Mouse (Mus musculus) testis, postnatal 14 days (tissue): Measurements from ENCODE around the gene Agap2.

Experiments
- DNase-seq: peaks from one replicate; pipeline ENCODE4 v3.0.0; 2021; ENCODE audit warnings: low spot score

Gene Agap2

DNA sequence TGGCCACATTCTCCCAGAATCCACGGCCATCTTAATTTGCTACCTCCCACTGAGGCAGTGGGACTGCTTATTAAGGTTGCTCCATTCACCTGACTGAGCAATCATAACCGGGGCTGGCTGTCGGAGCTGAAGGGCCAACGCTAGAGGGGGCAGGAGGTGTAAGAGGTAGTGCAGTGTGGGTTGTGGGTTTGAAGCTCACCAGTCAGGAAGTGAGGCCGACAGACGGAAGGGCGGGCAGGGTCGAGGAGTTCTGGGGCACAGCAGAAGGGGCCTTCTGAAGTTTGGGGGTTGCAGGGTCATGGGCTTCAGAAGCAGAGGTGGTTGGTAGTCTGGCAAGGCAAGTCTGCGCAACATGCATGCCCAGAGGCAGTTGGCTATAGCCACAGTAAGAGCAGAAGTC lies at the start of gene Agap2:
Gene Agap2, plus strand, starts transcription at position 205 of the 400 bp plus-strand sequence.
- no peak for DNase-seq

DNA sequence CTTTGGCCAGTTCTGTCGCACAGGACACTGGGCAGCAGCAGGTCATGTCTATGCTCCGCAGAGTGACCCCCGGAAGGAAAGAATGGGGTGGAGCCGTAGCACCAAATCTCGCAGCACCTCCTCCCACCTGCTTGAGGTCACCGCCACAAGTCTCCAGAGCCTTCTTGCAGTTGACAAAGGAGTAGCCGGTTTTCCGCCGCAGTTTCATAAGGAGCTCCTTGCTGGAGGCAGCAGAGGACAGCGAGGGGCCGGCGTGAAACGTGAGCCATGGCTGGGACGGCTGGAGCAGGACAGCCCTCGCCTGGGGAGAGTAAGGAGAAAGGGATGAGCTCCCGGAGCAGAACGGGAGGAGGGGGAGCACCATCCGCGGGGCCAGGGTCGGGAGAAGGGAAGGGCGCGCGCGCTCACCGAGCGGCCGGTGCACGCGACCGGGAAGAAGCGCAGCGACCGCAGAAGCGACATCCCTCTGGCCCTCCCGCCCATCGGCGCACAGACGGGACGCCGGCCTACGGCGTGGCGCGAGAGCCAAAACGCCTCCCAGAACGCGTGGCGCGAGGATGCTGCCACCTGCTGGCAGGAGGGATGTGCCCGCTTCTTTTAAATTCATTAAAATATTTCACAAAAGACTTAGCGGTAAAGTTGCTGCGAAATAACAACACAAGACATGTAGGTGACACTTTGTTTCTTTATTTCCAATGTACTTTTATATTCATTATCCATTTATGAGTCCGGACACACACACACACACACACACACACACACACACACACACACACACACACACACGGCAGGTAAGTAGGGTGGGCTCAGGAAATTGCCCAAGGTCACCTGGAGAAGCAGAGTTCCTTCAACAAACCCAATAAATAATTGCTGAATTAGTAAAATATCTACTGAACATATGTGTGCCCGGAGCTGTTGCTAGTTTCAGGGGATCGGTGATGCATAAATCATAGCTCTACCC lies 44.5 kb upstream of the Agap2 start, which contains the start of gene Tsfm:
Gene Tsfm, minus strand, starts transcription at position 505 of the 961 bp plus-strand sequence.
- peak; percentile 88 for DNase-seq

DNA sequence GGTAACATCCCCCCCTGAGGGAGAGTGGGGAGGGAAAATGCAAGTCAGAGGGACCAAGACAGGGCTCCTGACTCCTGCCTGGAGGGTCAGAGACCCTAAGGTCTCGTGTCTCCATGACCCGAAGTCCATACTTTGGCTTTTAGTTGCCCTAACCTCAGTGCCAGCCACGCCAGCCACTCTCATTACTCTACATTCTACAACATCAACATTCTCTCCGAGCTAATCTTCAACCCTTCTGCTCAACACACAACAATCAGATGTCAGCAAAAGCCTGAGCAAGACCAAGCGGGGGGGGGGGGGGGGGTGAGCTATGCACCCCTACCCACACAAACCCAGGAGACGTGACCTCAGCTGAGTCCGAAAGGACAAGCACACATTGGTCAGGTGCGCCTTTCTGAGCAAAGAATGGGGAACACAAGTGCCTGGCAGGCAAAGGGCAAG lies 41.8 kb upstream of the Agap2 start:
- DNase-seq = no peak

DNA sequence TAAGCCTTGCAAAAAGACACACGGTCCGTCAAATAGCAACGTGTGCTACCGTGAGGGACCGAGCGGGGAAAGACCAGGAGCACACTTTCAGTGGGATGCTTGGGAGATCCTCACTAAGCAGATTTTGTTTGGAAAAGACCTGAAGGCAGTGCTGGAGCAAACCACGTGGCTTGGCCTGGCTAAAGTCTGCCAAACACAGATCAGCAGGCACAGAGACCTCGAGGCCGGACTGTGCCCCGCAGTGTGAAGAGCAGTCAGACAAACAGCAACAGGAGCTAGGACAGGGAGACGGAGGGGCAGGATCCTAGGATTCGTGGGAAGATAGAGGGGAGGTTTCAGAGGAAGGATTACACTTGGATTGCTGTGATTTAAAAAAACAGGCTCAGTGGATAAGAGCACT lies 38.8 kb upstream of the Agap2 start:
- no peak for DNase-seq

DNA sequence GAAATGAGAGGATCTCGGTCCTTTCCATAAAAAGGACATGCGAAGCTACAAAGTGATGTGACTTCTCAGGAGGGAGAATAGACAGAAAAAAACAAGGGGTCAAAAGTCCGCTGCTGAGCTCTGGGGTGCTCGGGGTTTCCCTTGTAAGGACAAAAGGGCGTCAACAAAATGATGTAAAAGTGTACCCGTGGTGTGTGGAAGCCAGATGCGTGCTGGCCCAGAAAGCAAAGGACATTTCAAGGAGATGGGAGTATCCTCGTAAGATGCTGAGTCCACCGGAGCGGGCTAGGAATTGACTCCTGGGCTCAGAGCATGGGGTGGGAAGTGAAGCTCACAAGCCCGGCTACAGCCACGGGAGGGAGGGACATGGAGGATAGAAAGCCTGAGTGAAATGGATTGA lies 37.4 kb upstream of the Agap2 start:
- no peak for DNase-seq

DNA sequence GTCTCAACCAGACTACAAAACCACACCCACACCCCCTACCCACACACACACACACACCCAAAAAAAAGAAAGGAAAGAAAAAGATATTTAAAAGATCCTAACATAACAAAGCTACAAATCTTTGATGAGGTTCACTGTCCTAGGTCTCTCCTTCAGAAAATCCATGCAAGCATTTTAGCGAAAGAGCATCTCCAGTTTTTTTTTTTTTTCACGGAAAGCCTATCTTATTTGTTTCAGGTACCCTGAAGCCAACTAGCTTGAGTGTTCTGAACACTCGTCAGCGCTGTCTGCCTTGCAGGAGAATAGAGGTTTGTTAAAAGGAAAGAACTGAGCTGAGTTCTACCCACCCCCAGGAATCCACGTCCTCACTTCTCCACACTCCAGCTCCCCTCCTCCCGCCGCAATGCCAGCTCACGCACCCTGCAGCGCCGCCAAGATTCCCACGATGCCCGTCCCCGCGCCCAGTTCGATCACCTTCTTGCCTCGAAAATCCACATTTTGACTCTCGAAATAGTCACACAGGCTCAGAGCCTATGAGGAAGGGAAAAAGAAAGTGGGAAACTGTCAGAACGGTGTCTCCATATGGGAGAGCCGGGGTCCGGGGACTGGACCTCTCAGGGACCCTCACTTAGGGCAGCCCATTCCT lies 34.4 kb upstream of the Agap2 start:
- DNase-seq = no peak

DNA sequence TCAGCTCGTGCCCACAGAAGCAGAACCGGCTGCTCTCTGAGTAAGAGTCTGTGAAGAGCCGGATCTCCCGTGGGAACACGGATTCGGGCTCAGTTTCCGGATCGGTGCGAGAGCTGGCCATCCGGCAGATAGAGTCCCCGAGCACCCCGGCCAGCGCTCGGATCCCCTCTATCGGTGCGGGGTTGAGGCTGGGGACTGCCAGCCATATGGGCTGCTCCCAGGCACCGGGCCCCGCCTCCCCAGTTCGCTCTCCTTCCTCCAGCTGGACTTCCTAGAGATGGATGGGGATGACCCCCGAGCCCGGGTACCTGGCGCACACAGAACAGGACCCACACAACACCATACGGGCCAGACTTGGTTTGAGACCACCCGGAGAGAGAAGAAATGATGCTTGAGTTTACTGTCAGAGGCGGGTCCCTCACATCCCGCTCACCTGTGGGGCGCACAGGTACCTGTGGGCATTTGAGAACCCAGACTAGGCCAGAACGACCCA lies 33.8 kb upstream of the Agap2 start, which contains the start of the genes Mettl1 and Eef1akmt3:
Gene Mettl1, plus strand, starts transcription at position 141 of the 493 bp plus-strand sequence.
Gene Eef1akmt3, minus strand, starts transcription at position 240 of the 493 bp plus-strand sequence.
- peak; percentile 51 for DNase-seq

DNA sequence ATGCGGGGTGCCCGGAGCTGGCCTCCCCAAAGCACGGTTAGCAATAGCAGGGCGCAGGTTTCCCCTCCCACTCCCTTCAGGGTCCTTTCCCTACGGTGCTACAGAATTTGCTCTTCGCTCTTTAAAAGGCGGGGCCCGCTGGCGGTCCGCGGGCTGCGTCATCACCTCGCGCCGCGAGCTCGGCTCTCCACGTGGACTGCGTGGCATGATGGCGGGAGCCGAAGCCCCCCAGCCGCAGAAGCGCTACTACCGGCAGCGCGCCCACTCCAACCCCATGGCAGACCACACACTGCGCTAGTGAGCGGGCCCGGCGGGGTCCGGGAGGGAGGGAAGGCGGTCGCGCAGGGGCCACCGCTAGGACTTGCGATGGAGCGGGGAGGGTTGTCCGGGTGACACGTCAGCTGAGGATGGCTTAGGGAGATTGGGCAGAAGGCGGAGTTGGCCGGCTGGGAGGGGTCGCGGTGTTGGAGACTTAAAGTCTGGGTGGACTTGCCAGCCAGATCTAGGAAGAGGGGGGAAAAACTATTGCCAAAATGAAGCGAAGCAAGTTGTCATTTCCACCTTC lies 33.2 kb upstream of the Agap2 start:
- peak; percentile 90 for DNase-seq

DNA sequence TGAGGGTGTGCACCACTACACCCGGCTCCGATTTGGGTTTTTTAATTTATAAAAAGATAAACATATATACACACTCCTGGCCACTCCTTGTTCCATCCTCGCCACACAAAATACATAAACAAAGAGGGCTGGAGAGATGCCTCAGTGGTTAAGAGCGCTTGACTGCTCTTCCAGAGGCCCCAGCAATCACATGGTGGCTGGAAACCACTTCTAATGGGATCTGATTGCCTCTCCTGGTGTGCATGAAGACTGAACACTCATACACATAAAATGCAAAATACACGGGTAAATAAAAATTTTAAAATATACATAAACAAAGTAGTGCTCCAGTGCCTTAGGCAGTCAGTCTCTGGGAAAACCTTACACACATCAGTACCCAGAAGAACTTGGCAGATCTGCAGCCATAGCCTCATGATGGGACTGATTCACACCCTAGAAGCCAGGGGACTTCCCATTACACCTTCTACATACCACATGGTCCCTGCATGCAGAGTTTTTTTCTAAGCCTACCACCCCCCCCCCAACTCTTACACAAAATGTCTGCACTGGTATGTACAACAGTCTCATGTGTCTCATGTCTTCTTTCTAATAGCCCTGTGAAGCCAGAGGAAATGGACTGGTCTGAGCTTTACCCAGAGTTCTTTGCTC lies 32.5 kb upstream of the Agap2 start:
- DNase-seq = no peak

DNA sequence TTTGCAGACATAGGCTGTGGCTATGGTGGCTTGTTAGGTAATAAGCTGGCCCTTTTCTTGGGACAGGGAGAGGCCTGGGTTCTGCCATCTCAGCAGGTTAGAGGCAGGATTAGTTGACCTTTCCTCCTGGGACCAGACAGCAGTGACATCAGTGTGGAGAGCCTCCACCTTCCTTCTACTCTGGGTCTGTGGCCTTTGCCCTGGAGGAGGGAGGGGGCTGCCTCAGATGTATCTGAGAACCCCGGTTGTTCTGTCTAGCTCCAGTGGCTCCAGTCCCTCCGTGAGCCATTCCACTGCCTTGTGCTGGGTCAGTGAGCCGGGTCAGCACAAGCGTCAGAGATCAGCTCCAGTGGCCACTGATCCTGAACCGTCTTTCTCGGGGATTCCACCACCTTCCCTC lies 31.9 kb upstream of the Agap2 start:
- no peak for DNase-seq

DNA sequence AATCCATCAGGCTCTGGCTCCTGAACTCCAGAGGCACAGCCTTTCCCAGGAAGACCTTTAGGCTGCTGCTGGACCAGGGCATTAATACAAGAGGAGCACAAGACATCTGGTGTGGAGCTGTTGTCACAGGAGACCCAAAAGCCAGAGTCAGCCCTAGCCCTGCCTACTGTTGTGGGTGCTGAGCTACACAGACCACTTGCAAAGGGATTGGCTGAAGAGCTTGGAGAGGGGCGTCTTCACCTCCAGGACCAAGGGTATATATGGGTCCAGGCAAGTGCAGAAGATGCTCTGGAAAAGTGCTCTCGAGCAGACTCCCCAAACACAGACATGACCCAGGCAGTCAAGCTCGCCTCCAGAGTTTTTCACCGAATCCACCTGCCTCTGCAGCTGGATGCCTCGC lies 27.1 kb upstream of the Agap2 start, which contains the start of gene Cyp27b1:
Gene Cyp27b1, plus strand, starts transcription at position 297 of the 400 bp plus-strand sequence.
- DNase-seq = no peak

DNA sequence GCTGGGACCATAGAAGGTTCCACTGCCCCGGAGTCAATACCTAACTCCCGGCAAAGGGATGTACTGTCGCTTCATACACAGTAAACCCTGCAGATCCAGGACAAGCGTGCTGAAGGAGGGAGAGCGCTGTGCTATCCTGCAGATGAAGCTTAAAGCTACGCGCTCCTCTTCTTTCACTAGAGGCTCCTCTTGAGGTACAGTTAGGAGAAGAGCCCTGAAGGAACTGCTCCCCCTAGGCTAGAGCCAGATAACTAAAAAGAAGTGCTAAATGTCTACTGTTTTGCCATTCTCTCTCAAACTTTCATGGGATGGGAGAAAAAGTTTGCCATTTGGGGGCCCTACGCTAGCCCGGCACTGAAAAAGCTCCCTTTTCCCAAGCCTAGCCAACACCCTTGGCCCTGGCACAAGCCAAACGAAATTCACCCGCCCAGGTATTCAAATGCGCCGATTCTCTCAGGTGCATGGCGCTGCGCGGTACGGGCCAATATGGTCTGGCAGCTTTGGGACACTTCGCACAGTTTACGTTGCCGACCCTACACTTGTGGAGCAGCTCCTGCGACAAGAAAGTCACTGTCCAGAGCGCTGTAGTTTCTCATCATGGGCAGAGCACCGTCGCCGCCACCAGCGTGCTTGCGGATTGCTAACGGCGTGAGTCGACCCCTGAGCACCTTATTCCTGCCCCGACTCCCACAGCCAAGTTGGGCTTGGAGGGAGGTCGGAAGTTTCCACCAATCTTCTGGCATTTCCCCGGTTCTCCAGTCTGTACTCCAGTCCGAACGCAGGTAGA lies 26.3 kb upstream of the Agap2 start:
- DNase-seq = no peak

DNA sequence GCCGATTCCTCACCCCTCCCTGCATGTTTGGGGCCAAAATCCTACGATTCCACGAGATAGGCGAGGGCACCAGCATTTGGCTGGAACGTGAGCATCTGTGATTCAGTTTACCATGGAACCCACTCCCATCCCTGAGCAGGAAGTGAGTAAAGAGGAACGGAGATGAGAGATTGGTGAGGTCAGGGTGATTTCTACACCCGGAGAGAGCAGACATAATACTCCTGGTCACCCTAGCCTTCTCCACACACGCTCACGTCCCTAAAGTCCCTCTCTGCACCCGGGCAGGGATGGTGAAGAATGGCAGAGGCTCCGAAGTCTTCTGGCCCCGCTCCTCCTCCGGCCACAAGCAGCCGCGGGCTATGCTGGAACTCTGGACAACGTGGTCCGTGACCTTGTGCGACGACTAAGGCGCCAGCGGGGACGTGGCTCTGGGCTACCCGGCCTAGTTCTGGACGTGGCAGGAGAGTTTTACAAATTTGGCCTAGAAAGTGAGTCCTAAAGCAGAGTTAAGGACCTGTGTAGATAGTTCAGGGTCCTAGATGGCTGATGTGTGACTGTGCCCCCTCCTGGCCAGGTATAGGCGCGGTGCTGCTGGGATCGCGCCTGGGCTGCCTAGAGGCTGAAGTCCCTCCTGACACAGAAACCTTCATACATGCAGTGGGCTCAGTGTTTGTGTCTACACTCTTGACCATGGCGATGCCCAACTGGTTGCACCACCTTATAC lies 25.5 kb upstream of the Agap2 start:
- DNase-seq = no peak

DNA sequence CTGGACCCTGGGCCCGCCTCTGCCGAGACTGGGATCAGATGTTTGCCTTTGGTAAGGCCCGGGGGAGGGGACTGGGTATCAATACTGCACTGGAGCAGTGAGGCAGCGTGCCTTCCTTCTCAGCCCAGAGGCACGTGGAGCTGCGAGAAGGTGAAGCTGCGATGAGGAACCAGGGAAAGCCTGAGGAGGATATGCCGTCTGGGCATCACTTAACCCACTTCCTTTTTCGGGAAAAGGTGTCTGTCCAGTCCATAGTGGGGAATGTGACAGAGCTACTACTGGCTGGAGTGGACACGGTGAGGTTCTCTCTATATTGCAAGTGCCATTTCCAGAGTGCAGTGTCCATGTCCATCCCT lies 25.0 kb upstream of the Agap2 start:
- DNase-seq = no peak

DNA sequence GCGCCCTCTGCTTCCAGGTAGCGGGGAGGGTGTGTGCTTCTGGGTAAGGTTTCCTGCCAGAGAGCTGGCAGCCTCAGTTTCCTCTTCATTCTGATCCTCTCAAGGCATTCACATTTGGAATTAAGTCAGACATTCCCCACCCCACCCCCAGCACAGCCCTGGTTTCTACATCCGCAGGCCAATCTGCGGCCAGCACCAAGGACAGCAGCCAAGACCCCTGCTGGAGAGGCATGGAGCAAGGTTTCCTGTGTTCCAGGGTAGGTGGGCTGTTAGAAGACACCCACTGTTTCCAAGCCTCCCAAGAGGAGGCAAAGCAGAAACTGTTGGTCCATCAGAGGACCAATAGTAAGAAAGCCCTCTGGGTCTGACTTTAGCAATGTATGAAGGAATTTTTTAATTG lies 20.4 kb upstream of the Agap2 start:
- DNase-seq = no peak

DNA sequence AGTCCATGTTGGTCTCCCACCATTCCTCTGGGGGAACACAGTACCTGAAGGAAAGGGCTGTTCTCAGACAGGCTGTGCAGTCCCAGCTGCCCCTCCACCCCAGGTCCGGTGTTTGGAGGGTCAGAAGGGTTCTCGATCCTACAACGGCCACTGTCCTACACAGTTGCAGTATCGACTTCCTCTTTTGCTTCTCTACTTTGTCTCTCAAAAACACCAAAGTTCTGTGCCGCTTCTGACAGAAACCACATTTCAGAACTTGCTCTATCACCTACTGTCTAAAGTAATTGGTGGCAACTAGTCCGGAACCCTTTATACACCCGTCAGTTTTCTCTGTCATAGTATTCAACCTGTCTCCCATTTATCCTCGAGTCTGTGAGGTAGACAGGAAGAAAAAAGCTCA lies 19.7 kb upstream of the Agap2 start:
- no peak for DNase-seq

DNA sequence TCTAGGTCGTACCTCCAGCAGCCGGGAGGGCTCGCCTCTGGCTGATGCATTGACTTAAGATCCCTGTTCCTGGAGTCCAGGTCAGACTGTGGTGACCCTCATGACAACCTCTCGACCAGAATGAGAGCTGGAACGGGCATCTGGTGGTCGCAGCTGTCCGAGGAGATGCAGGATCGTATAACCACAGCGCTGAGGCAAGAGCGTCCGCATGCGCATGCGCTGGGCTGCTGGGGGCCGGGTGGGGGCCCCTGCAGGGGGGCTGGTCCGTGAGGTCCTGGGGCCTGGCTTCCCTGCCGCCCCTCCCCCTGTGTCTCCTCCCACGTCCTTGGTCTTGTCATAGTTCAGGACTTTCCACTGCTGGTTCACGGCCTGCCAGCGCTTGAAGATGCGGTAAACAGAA lies 18.6 kb upstream of the Agap2 start:
- no peak for DNase-seq

DNA sequence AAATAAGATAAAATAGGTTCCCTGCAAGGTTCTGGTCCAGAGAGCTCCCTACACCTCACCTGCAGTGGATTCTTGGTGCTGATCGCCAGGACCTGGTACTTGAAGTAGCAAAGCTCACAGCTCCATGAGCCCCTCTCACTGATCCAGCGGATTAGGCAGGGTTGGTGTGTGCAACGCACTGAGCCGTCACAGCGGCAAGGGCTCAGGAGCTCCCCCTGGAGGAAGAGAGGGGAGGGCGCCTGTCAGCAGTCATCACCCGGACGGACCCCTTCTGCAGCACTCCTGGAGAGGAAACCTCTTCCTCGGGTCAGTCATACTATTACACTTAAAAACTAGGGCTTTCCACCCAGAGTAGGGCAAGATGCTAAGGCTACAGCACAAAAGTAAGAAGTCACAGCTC lies 16.9 kb upstream of the Agap2 start:
- peak; percentile 68 for DNase-seq

DNA sequence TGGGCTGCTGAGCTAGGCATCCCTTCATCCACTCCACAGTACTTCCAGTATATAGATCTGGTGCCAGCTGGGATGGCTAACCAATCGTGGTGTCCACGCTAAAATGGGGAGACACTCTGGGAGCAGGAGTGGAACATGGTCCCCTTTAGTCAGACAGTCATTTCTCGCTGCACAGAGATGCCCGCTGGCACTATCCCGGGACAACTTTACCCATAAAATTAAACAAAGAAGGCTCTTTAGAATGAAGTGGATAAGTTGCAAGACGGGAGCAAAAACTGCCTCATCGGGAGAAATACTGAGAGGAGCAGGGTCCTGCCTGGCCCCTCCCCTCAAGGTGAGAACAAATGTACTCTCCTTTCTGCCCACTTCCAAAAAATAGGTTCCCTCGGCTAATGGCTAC lies 16.4 kb upstream of the Agap2 start:
- DNase-seq = no peak

DNA sequence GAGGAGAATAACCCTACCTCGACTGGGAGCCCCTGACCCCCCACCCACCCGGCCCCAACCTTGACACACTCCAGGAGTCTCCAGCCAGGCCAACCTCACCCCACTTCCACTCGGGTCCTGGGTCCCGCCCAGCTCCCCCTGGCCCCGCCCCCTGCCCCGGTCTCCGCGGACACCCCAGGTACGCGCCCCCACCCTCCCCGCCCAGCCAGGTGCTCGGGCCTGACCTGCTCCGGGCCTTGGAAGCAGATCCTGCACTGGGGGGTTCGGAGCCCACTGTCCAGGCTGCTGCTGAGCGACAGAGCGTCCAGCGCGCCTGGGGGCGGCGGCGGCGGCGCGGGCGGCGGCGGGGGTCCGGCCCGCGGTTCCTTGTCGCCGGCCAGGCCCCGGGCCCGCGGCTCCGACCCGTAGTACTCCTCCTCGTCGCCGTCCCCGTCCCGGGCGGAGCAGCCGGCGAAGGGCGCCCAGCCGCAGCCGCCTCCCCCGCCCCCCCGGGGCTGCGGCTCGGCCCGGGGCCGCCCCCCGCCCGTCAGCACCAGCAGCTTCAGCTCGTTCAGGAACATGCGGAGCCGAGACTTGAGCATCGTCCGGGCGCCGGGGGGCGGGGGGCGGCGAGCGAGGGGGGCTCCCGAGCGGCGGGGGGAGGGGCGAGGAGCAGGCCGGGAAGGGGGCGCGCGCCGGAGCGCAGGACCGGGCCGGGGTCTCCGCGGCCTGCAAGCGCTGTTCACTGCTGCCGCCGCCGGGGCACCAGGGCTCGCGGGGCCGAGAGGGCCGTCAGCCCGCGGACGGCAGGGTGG lies 15.7 kb upstream of the Agap2 start:
- DNase-seq = no peak
